Mouse (Mus musculus) right cerebral cortex, postnatal 25 days (tissue): Measurements from ENCODE around the gene Fam167b.

ENCODE experiments used
- DNase-seq: peaks from one replicate; pipeline ENCODE4 v3.0.0; 2022

Fam167b gene

DNA sequence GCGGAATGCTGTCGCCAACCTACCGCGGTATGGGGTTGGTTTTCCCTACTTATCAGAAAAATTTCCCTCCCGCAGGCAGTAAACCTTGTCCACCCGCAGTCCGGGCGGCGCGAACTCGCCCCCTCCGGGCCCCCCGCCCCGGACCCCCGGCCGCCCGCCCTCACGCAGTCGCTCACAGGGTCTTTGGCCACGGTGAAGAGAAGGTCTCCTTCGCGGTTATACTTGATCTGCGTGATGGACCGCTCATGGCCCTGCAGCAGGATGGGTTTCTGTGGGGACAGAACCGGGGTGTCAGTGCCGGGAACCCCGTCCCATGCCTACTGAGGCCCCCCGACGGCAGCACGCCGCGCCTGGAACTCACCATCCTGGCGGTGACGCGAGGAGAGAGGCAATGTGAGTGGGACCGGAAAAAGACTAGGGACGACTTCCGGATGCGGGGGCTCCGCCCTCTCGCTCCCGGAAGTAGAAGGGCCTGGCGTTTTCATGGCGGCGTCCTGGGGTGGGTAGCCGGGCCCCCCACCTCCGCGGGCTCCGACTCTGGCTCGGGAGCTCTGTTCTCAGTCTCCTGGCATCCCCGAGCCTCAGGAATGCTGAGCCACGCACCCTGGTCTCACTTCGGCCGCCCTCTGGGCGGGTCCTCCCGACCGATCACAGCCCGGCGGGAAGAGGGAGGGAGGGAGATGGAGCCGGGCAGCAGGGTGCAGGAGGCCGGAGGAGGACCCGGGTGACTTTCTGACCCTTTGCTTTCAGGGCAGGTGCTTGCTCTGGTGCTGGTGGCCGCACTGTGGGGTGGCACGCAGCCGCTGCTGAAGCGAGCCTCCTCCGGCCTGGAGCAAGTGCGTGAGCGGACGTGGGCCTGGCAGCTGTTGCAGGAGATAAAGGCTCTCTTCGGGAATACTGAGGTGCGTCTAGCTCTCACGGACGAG, 22.1 kb upstream of the Fam167b start, which contains the start of the genes Eif3i and Tmem234:
Gene Eif3i (minus strand): TSS at position 416 of the 926 bp plus-strand sequence.
Gene Tmem234 (plus strand): TSS at position 436 of the 926 bp plus-strand sequence.
- DNase-seq = peak; percentile 84

DNA sequence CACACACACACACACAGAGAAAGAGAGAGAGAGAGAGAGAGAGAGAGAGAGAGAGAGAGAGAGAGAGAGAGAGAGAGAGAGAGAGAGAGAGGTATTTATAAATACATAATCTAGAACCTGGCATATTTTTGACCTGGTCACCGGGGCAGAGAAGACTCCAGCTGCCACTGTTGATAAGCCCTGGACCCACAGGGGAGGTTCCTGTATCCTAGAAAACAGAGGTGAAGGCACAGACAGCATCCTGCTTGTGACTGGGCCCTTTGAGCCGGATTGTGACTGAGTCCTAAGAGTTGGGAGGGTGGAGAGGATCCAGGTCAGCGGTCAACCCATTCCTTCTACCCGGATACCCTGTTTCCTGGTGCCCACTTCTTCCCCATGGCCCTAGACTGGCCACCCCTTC, 10.5 kb upstream of the Fam167b start:
- DNase-seq = no peak

DNA sequence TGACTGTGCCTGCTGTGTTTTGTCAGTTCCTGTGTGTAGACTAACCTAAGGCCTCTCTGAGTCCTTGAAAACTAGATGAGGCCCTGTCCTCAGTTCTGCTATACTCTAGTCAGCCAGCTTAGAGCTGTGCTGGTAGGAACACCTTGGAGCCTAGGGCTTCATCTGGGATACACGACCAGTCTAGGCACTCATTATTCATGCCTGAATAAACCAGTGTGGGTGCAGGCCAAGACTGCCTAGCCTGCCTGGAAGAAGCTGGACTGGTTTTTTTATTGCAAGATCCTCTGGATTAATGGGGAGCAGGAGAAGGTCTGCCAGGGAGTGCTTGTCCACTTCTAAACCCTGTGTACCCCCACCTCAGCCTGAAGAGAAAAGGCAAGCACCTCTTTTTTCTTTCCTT, 8.6 kb upstream of the Fam167b start:
- no peak for DNase-seq

DNA sequence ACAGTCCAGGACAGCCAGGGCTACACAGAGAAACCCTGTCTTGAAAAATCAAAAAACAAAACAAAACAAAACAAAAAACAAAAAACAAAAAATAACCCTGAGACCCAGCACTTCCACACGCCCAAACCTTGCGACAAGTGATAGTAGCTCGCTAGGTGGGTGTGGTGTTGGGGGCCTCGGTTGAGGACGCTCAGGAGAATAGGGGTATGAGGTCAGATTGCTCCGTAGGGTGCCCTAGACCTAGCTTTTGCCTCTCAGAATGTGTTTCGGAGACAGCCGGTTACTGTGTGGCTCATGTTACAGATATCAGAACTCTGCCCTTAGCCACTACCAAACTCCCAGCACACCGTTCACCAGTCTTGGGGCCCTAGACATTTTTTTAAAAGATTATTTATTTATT, 7.4 kb upstream of the Fam167b start:
- DNase-seq = no peak

DNA sequence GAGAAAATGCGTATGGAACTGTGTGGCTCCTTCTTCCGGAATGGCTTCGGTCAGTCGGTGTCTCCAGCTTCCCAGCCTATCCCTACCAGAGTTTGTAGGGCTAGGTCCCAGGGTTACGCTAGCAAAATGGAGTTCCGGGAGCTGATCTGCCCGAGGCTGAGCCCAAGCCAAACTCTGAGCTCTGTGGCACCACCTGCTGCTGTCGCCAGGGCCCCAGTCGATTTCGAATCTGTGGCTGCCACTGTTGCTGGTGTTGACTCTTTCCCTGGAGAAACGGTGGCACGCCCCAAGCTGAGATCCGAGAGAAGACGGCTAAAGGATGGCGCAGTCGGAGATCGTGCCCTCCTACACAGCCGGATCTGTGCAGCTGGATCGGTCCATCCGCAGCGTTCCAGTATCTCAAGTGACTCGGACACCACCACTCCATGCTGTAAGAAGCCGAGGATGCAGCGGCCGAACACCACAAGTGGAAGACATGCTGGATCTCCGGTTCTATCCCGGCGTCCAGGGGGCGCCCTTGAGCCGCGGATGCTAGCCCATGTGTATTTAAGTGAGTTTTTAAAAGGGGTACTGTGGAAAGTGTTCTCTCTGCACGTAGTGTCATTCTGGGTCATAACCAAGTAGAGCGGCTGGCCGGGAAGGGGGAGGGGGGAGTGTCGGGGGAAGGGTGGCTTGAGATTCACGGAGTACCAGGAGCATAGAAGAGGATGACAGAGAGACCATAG, 6.7 kb upstream of the Fam167b start:
- DNase-seq = peak; percentile 78

DNA sequence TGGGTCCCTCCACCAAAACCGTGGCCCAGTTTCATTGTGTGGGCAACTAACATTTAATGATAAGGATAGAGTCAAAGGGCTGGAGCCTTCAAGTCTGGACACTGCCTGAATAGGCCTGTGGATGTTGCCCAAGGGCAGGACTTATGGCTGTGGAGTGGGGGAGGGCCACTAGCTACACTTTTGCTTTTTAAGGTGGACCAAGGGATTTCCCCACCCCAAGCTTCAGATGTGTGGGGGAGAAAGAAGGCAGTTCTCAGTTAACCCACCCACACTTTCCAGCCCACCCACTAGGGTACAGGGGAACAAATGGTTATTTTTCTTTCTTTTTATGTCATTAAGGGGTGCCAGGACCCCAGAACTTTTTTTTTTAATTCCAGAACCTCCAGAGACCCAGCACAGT, 6.0 kb upstream of the Fam167b start:
- no peak for DNase-seq

DNA sequence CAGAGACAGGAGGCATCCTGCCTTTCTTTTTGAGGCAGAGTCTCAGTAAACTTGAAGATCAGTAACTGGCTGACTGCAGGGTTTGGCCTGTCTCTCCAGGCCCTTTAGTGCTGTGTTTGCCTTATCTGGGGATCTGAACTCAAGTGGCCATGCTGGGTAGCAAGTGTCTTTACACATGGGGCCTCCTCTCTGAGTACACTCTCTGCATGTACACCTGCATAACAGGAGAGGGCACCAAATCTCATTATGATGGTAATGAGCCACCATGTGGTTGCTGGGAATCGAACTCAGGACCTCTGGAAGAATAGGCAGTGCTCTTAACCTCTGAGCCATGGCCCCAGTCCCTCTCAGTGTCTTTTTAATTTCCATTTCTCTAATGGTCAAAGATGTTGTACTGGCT, 3.9 kb upstream of the Fam167b start:
- DNase-seq = no peak

DNA sequence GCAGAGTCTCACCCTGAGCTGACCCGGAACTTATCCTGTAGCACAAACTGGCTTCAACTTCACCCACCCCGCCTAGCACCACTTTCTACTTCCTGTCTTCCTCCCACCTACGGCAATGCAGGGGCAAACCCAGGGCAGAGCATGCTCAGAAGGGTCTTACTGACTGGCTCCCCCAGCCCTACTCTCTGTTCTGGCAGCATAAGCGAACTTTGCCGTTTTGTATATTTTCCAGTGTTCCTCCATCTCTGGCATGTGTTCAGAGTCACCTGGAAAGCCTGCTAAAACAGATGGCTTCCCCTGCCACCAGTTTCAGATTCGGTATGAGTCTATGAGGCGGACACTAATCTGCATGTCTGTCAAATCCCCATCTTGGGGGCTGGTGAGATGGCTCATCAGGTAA, 2.0 kb upstream of the Fam167b start:
- DNase-seq = no peak

DNA sequence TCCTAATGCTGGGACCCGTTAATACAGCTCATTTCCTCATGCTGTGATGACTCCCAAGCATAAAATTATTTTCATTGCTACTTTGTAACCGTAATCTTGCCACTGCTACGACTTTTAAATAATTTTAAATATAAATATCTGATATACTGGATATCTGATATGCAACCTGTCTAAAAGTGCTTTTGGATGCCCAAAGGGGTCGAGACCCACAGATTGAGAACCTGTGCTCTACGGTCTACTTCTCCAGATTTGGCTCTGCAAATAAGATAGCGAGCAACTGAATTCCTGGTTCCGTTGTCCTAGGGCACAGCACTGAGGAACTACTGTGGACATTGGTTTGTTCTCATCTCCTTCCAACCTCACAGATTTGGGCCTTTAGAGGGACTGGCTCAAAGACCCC, 661 bp downstream of the Fam167b start:
- DNase-seq = no peak

DNA sequence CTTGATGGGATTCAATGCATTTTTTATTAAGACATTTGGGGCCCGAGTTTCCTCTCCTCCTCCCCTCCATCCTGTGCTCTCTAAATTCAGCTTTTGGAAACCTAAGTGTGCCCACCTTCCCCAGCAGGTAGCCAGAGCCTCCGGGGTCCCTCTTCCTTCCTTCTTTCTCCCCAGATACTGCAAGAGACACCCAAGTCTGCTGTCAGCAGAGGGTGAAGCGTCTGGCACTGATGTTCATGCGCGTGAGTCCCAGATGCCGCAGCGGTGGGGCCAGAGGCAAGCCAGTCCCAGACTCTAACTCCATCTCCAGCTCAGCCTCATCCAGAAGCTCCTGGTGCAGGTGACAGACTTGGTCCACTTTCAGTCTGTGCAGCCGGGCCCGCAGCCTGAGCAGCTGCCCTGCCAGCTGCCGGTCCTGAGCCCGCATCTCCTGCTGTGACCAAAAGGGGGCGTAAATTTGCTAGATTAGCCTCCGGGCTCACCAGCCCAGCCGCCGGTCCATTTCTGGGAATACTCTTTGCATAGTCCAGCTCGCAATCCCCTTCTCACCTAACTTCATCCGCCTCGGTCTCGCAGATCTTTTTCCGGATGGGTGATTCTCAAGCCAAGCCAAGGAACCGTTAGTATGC, 1.4 kb downstream of the Fam167b start:
- peak; percentile 39 for DNase-seq

DNA sequence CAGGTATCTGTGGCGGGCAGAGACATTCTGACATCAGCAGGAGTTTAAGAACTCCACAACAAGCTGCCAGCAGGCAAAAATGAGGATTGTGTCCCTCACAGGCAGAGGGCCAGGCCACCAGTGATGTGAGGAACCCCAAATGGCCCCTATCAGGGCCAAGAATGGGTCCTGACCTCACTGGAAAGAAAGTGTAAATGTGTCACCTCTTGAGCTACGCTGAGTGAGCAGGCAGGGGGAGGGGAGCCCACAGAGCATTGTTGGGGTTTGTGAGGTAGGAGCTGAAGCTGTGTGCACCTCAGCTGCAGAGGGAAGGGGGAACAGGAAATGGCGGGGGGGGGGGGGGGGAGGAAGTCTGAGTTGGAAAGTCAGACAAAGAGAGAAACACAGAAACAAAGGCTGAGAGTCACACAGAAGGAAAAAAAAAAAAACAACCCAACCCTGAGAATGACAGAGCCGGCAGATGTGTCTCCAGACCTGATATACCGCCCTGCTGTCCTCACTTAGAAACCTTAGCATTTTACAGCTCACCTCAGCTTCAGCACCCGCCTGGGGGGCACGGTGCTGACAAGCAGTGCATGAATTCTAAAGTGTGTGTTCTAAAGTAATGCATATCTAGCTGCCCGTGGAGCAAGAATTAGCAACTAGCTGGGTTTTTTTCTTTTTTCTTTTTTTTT, 3.0 kb downstream of the Fam167b start:
- no peak for DNase-seq

DNA sequence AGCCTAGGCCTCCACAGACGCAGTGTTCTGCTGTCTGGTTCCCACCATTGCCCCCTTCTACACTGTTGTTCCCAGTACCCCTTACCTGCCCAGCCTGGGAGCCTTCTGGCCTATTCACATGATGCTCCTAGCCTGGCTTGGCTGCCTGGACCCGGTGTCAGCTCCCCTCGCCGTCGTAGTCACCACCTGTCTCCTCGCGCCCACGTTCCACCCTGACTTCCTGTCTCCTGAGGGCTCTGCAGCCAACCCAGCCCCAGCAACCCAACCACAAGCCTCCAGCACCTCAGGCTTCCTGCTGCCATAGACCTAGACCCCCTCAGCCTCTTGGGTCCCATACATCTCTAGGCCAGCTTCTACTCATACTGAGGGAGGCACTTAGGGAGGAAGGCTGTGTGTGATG, 4.9 kb downstream of the Fam167b start, which contains the start of gene Lck:
Gene Lck (minus strand): TSS at position 212 of the 400 bp plus-strand sequence.
- no peak for DNase-seq

DNA sequence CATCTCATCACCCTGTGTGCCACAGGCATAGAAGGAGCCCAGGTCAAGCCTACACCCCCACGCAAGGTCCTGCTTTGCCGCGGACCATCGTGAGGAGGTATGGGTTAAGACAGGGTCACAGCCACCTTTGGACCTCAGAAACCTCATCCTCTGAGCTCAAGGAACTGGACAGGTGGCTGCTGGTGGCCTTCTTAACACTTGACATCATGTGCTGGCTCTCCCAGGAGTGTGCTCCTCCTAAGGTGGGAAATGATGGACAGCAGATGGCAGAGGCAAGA, 5.3 kb downstream of the Fam167b start:
- DNase-seq = no peak

DNA sequence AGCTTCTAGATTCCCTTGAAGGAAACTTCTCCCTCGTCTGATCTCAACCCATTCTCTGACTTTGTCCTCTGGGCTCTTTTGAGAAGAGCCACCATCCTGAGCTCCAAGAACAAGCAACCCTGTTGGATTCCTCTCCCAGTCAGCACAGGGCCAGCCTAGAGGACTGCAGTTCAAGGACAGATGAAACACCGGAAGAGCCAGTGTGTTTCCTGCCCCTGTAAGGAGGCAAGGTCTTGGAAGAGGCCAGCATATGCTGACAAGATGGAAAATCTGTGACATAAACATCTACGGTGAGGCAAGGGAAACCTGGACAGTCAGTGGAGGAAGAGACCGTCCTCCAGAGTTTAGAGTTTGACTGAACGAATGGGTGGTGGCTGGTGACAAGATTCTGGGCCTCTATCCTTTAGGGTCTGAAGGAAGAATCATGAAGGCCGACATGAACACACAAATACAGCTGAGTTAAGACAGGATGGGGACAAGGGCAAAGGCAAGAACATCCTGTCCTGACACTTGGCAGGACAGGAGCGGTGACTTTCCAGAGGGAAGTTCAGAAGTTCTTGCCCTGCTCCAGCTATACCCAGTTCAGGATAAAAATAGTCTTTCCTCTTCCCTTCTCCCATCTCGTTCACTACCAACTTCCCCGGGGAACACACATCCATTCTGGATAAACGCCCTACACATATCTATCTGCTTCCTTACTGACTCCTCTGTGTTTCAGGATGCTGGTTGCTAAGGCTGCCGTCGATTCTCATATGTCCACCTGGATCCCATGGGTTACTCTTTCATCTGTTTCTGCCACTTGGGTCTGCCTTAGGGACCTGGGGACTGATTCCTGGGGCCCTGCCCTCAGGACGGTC, 5.9 kb downstream of the Fam167b start:
- no peak for DNase-seq

DNA sequence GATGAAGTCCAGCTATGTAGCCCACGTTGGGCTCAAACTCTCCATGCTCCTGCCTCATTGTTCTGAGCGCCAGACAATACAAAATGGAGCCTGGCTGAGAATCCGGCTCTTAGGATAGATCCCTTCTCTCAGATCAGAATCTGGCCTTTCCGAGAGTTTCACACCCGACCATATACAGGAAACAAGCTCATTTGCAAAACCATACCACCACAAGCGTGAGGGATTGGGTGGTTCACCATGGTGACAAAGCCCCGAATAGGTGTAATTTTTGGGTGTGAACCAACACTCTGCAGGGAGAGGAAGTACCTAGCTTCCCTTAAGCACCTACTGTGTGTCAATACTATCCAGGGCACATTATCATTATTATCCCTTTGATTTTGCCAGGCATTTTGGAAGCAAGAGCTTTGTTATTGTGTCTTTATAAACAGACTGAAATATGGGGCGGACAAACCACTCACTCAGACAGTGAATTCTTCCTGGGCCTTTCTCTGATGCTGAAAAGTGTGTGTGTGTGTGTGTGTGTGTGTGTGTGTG, 6.7 kb downstream of the Fam167b start:
- DNase-seq = no peak

DNA sequence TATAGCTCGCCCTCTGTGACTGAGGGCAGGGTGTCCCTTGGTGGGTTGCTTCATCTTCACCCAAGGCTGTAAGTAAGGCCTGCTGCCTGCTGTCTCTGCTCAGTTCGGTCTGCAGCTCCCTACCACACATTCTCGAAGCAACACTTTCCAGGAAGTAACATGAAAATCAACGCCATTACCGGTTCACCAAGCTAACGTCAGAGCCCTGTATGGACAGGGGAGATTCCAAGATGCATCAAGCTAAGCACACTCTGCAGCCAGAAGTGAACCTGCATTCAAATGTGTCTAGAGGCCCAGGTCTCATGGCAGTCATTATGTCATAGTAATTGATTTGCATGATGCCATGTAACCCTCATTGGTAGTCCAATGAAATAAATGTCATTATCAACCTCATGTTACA, 8.3 kb downstream of the Fam167b start:
- no peak for DNase-seq

DNA sequence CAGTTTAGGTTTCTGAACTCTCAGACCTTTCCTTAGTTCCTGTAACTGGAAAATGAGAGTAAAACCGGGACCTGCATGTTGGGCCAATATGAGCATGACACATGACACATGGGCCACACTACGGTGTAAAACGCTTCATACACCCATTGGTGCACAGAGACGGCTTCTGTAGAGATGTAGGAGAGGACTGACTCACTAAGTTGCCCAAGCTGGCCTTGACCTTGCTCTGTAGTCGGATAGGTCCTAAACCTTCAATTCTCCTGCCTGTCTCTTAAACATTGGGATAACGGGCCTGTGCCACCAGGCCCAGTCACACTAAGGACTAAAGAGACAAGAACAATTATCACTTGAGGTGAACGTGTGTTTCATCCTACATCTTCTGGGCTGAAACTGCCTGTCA, 10.0 kb downstream of the Fam167b start:
- DNase-seq = no peak

DNA sequence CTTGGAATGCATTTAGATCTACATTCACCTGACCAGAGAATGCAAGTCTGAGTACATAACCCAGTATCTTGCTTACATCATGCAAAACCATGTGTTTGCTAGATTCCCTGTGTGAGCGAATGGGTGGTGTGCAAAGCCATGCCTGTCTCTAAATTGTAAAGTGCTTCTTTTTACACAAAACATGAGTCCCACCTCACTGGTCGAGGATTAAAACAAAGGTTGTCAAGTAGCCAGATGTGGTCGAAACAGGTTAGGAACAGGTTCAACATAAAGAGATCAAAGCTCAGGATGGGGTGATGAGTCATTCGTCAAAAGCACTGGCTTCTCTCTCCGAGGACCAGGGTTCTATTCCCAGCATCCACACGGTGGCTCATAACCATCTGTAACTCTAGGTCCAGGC, 13.2 kb downstream of the Fam167b start:
- DNase-seq = no peak

DNA sequence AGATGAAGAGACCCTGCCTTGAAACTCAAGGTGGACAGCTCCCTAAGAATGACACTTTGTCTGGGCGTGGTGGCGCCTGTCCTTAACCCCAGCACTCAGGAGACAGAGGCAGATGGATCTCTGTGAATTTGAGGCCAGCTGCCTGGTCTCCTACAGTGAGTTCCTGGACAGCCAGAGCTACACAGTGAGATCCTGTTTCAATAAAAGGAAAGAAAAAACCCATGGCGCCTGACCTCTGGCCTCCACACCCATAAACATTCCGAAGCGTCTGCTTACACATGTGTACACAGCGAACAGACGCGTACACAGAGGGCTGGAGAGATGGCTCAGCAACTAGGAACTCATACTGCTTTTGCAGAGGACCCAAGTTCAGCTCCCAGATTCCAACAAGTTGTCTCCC, 14.6 kb downstream of the Fam167b start:
- no peak for DNase-seq

DNA sequence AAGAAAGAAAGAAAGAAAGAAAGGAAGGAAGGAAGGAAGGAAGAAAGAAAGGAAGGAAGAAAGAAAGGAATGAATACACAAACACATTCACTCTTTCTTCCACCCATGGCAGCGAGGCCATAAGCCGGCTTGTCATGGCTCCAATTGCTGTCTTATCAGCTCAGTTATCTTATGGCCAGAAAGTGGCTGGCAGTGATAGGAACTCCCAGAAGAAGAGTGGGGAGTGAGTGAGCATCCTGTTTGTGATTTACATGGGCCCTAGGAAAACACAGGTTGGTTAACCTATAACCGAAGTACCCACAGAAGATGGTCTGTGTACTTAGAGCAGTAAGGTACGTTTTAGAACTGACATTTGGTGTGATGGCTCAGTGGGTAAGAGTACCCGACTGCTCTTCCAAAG, 17.2 kb downstream of the Fam167b start:
- DNase-seq = no peak

DNA sequence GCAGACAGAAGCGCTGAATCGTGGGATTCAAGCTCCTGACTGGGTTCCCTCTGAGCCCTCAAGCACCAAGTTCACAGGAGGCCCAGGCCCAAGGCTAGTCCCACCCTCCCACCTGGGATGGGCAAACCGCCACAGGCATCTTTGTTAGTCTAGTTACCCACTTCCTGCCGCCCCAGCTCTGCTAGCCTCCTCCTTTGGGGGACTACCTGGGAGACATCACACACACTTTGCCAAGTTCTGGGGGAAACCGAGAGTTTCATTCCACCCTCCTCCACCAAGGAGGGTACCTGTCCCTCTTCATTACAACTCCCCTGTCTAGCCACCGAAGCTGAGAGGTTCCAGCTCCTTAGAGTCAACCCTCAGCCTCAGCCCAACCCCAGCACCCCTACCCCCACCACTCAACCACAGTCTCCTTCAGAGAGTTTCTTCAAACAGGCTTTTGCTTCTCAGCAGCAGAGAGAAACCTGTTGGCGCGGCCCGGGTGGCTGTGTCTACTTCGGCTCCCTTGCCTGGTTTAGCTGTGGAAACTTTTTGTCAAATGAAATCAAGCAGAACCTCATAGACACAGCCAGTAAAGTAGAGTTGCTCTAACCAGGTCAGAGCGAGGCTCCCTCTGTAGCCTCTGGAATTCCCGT, 19.9 kb downstream of the Fam167b start:
- DNase-seq = no peak
